In the genomic region with DNA sequence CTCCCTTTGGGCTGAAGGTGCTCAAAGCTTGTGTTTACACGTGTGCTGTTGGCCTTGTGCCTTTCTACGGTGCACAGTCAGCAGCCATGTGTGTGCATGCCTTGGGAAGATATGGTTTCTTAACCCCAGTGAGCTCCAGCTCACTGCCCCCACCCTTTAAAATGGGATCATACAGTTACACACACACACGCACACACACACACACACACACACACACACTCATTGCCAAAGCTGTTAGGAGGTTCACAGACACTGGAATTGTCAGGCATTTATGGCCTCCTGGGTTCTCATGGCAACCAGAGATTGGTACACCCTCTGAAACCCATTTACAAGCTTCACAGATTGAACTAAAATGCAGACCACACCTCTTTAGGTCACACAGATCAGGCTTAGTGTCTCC, we compare ENCODE assay signal across 18 mouse cellular contexts. TPM values are rescaled to one million over a fixed set of nuclear protein-coding genes. Genes with fewer than 3 reads are reported as not detected.
"Had no signal": no experiment of that assay in that cellular context is flagged by ENCODE, and none has a peak within 500 bp of the region (broad histone marks: within the 10 kb centered on the region; RNA-seq: fewer than 3 reads in every experiment).

No protein-coding gene starts in this region.

- H3K9ac ChIP-seq: kidney, embryonic 15.5 days; liver, embryonic 14.5 days had no signal

- H3K4me3 ChIP-seq: kidney, embryonic 15.5 days; left cerebral cortex, adult 2 months had no signal

- H3K4me2 ChIP-seq: kidney, embryonic 15.5 days had no signal

- H3K27ac ChIP-seq: kidney, embryonic 15.5 days; left cerebral cortex, adult 2 months; liver, embryonic 14.5 days; stomach, postnatal 0 days had no signal

- H3K9me3 ChIP-seq: kidney, embryonic 15.5 days had no signal

- DNase-seq: kidney, adult 2 months; kidney, postnatal 14 days; lung, adult 18-20 months; right cerebral cortex, adult 18-20 months; right cerebral cortex, postnatal 25 days; thymus, postnatal 25 days had no signal

- H3K27me3 ChIP-seq: kidney, embryonic 15.5 days had no signal

RNA-seq across cellular contexts. Expression of a gene that starts 3.6 kb away (rescaled TPM):
- total RNA-seq: layer of hippocampus, postnatal 25 days; left cerebral cortex, adult 2 months; left cerebral cortex, postnatal 14 days; liver, adult 2 months; megakaryocyte-erythroid progenitor cell, adult 5-6 weeks had no signal
- polyA plus RNA-seq: limb, embryonic 11.5 days; liver, embryonic 14.5 days; midbrain, embryonic 14.5 days; neural tube, embryonic 14.5 days had no signal

RNA-seq across cellular contexts. Expression of a gene that starts 24.8 kb away (rescaled TPM):
- total RNA-seq: layer of hippocampus, postnatal 25 days; left cerebral cortex, adult 2 months; left cerebral cortex, postnatal 14 days; liver, adult 2 months; megakaryocyte-erythroid progenitor cell, adult 5-6 weeks had no signal
- polyA plus RNA-seq: limb, embryonic 11.5 days; liver, adult 2 months; lung, embryonic 16.5 days; midbrain, embryonic 14.5 days; neural tube, embryonic 14.5 days had no signal
